Mouse (Mus musculus): ENCODE measurements around the gene Mxra7. TPM values are rescaled to one million over a fixed set of nuclear protein-coding genes. Genes with fewer than 3 reads are reported as not detected.
"Not testable (repeated sequence)": the region's sequence is repeated elsewhere in the genome, so short reads cannot be mapped to it uniquely, and the experiment has no call there.

Mxra7 gene
- total RNA-seq (2014; fragmentation: Nextera tagmentation) (0.17 TPM in 1 of 2 replicates, not detected in the other), total RNA-seq (2017) (0.09 and 0.67 TPM in 2 replicates)

DNA sequence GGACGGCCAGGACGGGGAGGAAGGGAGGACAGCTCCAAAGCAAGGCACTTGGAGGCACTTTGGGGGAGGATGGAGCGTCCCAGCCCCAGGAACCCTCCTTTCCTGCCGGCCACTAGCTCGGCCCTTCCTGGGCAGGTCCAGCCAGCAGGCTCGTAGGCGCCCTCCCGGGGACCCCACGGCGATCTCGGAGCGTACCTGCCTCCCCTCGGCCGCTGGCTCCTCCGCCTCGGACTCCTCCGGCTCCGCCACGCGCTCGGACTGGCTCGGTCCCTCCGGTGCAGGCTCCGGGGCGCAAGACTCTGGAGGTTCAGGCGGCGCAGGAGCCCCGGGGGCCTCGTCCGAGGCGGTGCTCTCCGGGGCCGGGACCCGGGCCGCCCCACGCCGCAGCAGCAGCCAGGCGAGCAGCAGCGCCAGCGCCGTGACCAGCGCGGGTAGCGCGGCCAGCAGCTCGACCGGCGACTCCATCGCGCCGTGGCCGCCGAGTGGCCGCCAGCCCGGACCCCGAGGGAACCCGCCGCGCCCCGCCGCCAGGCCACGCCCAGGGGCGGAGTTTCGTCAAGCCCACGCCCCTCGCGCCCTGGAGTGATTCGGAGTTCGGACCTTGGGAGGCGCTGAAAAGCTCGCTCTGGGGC, at the start of gene Mxra7:
TSS of gene Mxra7 (minus strand) at position 513 of the 632 bp plus-strand sequence.
- ATAC-seq (replicated peaks; ENCODE audit: poor library complexity, severe bottlenecking) = peak; percentile 77

DNA sequence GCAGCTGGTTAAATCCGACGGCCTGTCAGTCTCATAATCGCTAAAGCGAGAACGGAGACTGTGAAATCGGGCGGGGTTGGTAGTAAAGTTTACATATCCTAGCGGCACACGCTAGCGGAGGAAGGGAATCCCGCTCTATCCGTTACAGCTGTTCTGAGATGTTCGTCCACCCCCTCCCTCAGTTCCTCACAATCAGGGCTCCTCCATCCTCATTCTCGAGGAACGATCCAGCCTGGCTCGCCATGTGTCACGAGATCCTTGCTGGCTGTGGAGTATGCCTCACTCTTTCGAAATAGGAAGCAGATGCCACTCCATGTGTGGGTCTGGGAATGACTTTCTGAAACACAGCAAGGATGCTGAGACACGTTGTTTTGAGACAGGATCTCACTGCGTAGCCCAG, 46.1 kb upstream of the Mxra7 start:
- ATAC-seq (replicated peaks; ENCODE audit: poor library complexity, severe bottlenecking) = no peak

DNA sequence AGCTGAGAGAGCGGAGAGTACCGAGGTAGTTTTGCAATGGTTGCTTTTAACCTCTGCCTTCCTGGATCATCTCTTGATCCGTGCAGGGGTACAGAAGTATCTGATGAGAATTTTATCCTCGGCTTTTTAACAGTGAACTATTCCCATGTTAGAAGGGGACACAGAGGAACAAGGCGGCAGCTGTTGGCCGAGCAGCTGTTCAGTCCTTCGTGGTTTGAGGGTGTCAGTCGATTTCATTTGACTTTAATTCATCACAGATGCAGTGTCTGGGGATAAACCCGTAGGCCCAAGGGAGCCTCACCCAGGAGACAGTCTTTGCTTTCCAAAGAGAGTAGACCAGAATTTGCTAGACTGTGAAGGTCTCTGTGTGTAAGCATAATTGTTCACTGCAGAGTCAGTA, 43.7 kb upstream of the Mxra7 start:
- no peak for ATAC-seq (replicated peaks; ENCODE audit: poor library complexity, severe bottlenecking)

GRCm38 (mm10) chr11:116869641-116870040, 41.8 kb upstream of the Mxra7 start:
- ATAC-seq (replicated peaks; ENCODE audit: poor library complexity, severe bottlenecking) = no peak

DNA sequence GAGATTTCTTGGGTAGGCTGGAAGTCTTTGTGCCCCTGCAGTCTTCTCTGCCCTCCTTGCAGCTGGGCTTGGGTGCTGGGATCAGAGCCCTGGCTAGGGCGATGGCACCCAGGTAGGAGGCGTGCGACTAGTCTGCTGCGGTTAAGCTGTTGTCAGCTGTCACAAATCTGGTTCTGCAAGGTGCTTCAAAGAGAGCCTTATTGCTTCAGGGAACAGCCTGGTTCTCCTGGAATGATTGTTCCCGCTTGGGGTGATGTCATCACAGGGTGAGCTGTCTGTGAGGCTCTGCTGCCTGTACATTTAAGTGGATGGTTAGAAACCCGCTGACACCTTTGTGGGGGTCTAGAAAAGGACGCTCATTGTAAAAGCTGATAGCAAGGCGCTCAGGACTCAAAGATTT, 41.4 kb upstream of the Mxra7 start:
- ATAC-seq (replicated peaks; ENCODE audit: poor library complexity, severe bottlenecking) = no peak

GRCm38 (mm10) chr11:116868129-116868528, 40.3 kb upstream of the Mxra7 start:
- no peak for ATAC-seq (replicated peaks; ENCODE audit: poor library complexity, severe bottlenecking)

DNA sequence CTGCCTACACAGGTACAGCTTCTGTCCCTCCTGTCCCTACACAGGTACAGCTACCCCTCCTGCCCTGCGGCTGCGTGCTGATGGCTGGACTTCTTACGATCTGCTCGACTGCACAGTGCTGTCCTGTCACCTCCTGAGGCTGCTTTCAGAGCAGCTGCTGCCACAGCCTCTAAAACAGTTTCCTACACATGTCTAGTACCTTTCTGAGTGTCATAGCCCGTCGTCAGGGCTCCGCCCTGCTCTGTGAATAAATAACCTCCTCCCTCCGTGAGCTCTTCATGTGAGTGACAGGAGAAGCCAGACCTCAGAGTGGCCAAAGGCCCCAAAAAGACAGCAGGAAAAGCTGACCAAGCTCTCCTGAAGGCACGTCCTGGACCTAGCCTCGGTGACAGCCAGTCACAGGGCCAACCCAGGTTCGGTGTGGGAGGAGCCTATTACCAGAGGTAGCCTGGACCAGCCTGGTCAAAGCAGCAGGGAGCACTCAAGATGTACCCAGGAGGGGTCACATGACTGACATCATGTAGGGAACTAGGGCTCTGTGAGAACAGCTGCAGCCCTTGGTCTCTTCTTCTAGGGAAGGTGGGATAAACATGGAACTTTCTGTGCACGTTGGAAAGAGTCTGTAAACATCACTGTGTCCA, 38.2 kb upstream of the Mxra7 start:
- ATAC-seq (replicated peaks; ENCODE audit: poor library complexity, severe bottlenecking) = no peak

DNA sequence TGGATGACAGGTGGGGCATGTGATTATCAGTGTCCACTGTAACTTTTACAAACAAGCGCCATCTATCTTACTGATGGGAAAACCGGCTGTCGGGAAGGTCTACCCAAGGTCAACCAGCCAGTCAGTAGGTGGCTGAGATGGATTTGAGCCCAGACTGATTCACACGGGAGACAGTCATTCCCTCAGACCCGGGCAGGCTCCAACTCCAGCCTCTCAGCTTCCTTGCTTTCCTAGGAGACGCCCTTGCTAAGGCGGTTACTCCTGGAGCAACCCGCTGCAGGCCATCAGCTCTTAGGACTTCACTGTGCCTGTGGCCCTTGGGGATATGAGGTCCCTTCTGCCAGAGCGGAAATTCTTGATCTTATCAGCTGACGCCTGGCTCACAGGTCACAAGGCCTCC, 36.6 kb upstream of the Mxra7 start:
- no peak for ATAC-seq (replicated peaks; ENCODE audit: poor library complexity, severe bottlenecking)

DNA sequence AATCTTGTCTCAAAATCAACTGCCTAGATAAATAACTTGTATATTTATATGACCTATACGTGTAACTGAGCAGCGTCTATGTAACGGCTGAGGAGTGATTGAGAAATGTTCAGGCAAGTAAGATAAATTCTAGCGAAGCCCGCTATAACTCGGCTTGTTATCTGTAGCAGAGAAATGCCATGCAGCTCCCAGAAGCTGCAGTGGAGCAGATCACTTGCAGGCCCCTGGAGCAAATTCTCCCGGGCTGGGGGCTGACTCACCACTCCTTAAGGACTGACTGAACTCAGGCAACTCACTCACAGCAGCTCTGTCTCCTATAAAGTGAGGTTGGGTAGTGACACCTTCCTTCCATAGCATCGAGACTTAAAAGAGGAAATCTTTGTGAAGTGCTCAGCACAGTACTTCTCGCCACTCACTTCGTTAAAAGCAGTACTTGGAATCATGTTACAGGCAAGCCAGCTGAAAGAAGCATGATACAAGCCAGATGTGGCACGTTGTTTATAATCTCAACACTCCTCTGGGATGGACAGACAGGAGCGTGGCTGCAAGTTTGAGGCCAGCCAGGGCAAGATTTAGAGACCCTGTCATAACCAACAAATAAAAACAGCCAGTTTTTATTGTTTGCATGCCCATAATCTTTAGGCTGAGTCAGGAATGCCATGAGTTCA, 29.5 kb upstream of the Mxra7 start:
- no peak for ATAC-seq (replicated peaks; ENCODE audit: poor library complexity, severe bottlenecking)

- no peak for ATAC-seq (replicated peaks; ENCODE audit: poor library complexity, severe bottlenecking)
Measured at GRCm38 (mm10) chr11:116854279-116854678, 26.4 kb upstream of the Mxra7 start.

GRCm38 (mm10) chr11:116853512-116853928, 25.7 kb upstream of the Mxra7 start:
- ATAC-seq (replicated peaks; ENCODE audit: poor library complexity, severe bottlenecking) = peak; percentile 61

GRCm38 (mm10) chr11:116852891-116853511, 25.2 kb upstream of the Mxra7 start, which contains the start of gene Srsf2:
TSS of gene Srsf2 (minus strand) at chr11:116853094.
- peak; percentile 76 for ATAC-seq (replicated peaks; ENCODE audit: poor library complexity, severe bottlenecking)

GRCm38 (mm10) chr11:116852291-116852890, 24.5 kb upstream of the Mxra7 start, which contains the start of gene Mfsd11:
TSS of gene Mfsd11 (plus strand) at chr11:116852440.
- ATAC-seq (replicated peaks; ENCODE audit: poor library complexity, severe bottlenecking) = peak; percentile 13

DNA sequence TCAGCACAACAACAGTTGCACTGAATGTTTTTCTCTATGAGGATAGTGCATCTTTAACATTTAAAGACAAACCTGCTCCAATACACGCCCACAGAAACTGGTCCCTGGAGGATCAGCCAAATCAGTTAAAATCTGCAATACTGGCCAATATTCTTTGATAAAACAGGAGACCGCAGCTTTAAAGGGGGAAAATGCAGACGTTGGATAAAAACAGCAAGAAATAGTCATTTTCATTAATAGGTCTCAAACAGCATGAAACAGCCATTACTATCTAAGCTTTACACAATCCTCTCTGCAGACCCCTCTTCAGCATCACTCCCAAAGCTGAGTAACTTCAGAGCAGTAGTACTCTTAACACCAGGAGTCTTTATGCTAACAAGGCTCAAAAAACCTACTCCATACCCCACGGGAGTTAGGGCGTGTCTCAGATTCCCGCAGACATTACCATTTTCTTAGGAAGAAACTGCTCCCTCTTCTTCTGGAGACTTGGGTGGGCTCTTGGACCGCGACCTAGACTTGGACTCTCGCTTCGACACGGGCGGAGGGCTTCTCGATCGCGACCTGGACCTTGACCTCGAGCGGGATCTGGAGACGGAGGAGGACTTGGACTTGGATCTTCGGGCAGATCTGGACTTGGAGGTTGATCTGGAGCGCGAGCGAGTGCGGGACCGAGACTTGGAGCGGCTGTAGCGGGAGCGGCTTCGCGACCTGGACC, 23.9 kb upstream of the Mxra7 start:
- ATAC-seq (replicated peaks; ENCODE audit: poor library complexity, severe bottlenecking) = no peak

GRCm38 (mm10) chr11:116850833-116851477, 23.1 kb upstream of the Mxra7 start:
- ATAC-seq (replicated peaks; ENCODE audit: poor library complexity, severe bottlenecking) = no peak

DNA sequence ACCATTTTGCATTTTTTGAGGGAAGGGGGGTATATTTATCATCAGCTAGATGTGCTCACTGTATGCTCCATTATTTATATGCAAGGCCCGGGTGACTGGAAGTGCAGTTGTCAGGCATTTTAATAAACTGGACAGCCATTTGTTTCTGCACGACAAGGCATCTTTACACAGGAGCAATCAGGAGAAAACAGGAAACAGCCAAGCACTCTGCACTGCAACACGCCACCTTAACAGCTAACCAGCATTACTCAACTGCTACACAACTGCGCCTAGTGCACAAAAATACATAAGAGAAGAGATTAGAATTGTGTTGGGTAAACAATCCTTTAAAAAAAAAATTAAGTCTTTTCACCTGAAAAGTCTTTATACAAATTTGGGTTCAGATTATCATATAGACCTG, 22.2 kb upstream of the Mxra7 start:
- ATAC-seq (replicated peaks; ENCODE audit: poor library complexity, severe bottlenecking) = no peak

- no peak for ATAC-seq (replicated peaks; ENCODE audit: poor library complexity, severe bottlenecking)
Measured at GRCm38 (mm10) chr11:116849587-116849986, 21.7 kb upstream of the Mxra7 start.

DNA sequence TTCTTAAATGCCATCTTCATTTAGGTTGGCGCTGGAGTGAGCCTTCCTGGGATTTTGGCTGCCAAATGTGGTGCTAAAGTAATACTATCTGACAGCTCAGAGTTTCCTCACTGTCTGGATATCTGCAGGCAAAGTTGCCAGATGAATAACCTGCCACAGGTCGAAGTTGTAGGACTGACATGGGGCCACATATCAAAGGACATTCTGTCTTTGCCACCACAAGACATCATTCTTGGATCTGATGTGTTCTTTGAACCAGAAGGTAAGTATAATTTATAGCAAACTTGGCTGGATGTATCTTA, 21.0 kb upstream of the Mxra7 start:
- ATAC-seq (replicated peaks; ENCODE audit: poor library complexity, severe bottlenecking) = not testable (repeated sequence)

DNA sequence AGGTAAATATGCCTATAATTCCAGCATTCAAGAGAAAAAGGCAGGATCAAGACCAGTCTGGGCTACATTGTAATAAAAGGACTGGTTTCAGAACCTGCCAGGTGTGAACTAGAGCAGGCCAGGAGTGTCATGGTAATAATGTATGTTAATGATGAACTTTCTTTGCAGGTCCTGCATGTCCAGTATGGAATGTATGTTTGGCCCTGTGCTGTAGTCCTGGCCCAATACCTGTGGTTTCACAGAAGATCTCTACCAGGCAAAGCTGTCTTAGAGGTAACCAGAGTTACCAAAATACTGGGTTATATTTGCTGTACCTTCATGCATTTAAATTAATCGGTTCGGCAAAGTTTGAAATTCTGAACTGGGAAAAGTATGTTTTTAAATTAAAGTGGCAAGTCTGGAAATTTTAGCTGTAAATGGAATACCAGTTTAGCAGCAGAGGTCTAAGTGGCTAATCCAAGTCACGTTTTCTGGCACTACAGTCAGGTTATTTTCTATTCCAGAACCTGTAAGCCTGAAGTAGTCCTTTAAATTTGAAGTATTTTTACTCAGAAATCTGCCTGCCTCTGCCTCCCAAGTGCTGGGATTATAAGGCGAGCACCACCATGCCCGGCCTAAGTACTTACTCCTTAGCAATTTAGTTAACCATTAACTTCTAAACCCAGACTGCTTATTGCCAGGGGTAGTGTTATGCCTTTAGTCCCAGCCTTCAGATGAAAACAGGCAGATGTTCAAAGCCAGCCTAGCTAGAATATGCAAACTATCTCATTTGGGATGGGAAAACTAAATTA, 20.4 kb upstream of the Mxra7 start:
- no peak for ATAC-seq (replicated peaks; ENCODE audit: poor library complexity, severe bottlenecking)
